Mouse (Mus musculus) MEL-GATA-1-ER (cell line): Measurements from ENCODE around the gene Slc35a1.

Experiments
- DNase-seq: peaks from one replicate; pipeline ENCODE4 v3.0.0-alpha.2; 2012; ENCODE audit warnings: low read depth; ENCODE audit errors: extremely low read depth

Gene Slc35a1

GRCm38 (mm10) chr4:34653179-34653578 is 34.1 kb downstream of the Slc35a1 start:
- DNase-seq, result no peak

- no peak for DNase-seq
These were observed 42.5 kb downstream of the Slc35a1 start for GRCm38 (mm10) chr4:34644779-34645178.

GRCm38 (mm10) chr4:34640731-34641130 is 46.5 kb downstream of the Slc35a1 start:
- no peak for DNase-seq

GRCm38 (mm10) chr4:34639745-34640364 is 47.4 kb downstream of the Slc35a1 start:
- DNase-seq, result no peak

GRCm38 (mm10) chr4:34637851-34638250 is 49.4 kb downstream of the Slc35a1 start:
- DNase-seq, result no peak

- no peak for DNase-seq
These were observed 49.9 kb downstream of the Slc35a1 start for GRCm38 (mm10) chr4:34637386-34637785.

- DNase-seq, result no peak
These were observed 51.2 kb downstream of the Slc35a1 start for GRCm38 (mm10) chr4:34636036-34636435.

GRCm38 (mm10) chr4:34634129-34634528 is 53.1 kb downstream of the Slc35a1 start:
- DNase-seq, result no peak

GRCm38 (mm10) chr4:34629956-34630355 is 57.3 kb downstream of the Slc35a1 start:
- no peak for DNase-seq

- DNase-seq, result no peak
These were observed 60.8 kb downstream of the Slc35a1 start for GRCm38 (mm10) chr4:34626401-34626800.

GRCm38 (mm10) chr4:34625556-34625955 is 61.7 kb downstream of the Slc35a1 start:
- no peak for DNase-seq

- DNase-seq, result no peak
These were observed 71.1 kb downstream of the Slc35a1 start for GRCm38 (mm10) chr4:34616146-34616545.

- DNase-seq, result peak; percentile 43
These were observed 71.9 kb downstream of the Slc35a1 start for GRCm38 (mm10) chr4:34615303-34615702.

GRCm38 (mm10) chr4:34614630-34615094 is 72.6 kb downstream of the Slc35a1 start, which contains the start of the genes Orc3 and Rars2:
Orc3 (minus strand) TSS chr4:34614944.
Rars2 (plus strand) TSS chr4:34614957.
- DNase-seq, result peak; percentile 68

GRCm38 (mm10) chr4:34613571-34614145 is 73.6 kb downstream of the Slc35a1 start:
- peak; percentile 36 for DNase-seq
